Mouse (Mus musculus) ovary, postnatal 10 days (tissue): Measurements from ENCODE around the gene Sde2.
A peak's percentile ranks its signal among the peaks of the same experiment; 100 is the strongest.
"Not testable (repeated sequence)": the region's sequence is repeated elsewhere in the genome, so short reads cannot be mapped to it uniquely, and the experiment has no call there.

ENCODE experiments used
- DNase-seq: peaks from one replicate; pipeline ENCODE4 v3.0.0; 2022; ENCODE audit warnings: low spot score

Sde2 gene

DNA sequence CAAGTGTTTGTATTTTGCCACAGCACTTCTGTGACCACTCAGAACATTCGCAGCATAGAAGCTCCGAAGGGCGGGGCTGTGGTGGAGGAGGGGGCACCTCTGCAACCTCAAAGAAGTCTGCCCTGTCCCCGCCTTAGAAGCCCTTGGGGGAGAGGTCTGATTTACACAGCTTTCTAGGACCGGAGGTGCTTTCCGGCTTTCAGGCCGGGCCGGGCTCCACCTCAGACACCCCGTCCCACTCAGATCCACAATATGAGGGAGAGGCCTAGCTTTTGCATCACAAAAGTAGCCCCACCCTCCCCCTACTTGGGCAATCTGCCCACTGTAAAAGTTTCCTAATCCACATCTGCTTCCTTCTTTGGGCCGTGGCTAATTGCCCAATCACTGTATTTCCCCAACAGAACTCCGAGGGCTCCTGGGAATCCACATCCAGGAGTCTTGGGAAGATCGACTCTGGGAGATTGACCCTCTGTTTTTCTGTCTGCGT, 37.7 kb downstream of the Sde2 start:
- peak; percentile 56 for DNase-seq

DNA sequence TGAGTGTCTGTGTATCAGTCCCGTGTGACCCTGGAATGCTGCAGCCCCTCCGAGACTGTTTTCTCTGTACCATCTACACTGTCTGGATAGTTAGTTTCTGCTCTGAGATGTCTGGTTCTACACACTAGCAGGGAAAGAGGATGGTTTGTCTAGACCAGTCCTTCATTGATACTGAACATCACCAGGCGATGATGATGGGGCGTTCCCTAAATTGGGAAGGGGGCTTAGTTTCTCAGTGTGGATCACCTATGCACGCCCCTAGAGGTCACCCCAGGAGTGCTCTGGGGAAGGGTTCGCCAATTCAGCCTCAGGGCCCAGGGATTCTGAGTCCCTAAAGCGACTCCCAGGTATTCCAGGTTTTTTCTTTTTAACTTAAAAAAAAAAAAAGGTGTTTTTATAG, 38.2 kb downstream of the Sde2 start:
- no peak for DNase-seq

DNA sequence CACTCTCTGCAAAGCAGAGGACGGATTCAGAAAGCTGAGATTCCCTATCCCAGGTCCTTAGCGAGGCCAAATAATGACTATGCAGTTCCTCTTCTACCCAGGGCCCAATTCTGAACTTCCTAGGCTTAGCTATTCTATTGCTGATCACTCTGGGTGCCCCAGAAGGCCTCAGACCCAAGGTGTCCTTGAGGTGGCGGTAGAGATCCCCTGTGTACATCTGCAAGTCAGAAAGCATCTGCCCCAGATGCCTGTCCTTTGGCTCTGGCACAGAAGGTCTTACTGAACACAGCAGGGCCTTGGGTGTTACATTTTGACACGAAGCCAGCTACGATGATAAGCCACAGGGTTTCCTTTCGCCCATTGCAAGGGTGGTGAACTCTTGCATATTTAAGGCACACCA, 38.9 kb downstream of the Sde2 start:
- no peak for DNase-seq

DNA sequence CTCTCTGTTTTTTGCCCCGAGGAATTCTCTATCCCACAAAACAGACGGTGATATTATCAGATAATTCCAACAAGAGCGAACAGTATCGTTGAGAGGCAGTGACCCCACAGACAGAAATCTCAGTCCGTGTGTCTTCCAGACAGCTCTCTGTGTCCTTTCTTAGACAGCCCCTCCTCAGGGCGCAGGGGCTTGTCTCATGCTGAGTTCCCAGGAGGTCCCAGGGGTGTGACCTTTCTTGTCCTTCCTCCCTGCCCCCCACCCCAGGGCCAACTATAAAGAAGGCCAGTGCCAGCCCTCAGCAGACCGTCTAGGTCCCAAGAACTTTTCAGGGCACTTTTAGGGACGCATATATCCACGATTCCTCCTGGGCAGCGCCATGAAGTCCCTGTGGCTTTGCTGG, 41.9 kb downstream of the Sde2 start, which contains the start of gene Lefty2:
TSS of gene Lefty2 (plus strand) at position 301 of the 400 bp plus-strand sequence.
- DNase-seq = no peak

DNA sequence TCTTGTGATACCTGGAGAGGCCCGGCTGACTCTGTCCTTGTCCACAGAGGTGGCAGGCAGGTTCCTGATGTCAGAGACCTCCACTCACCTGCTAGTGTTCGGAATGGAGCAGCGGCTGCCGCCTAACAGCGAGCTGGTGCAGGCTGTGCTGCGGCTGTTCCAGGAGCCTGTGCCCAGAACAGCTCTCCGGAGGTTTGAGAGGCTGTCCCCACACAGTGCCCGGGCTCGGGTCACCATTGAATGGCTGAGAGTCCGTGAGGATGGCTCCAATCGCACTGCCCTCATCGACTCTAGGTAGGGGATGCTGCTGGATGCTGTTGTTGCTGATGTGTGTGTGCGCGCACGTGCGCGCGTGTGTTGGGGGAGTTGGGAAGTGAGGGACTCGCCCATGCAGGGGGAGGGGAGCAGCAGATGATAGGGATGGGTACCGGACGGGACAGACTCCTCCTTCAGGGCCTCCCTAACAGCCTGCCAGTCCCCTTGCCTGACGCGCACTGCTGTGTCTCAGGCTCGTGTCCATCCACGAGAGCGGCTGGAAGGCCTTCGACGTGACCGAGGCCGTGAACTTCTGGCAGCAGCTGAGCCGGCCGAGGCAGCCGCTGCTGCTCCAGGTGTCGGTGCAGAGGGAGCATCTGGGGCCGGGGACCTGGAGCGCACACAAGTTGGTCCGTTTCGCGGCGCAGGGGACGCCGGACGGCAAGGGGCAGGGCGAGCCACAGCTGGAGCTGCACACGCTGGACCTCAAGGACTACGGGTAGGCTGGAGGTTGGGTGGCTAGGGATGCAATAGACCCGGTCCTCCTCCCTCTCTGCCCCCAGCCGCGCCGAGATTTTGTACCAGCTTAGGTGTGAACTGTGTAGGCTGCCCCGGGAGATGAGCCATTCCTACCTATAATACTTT, 43.4 kb downstream of the Sde2 start:
- DNase-seq = not testable (repeated sequence)

DNA sequence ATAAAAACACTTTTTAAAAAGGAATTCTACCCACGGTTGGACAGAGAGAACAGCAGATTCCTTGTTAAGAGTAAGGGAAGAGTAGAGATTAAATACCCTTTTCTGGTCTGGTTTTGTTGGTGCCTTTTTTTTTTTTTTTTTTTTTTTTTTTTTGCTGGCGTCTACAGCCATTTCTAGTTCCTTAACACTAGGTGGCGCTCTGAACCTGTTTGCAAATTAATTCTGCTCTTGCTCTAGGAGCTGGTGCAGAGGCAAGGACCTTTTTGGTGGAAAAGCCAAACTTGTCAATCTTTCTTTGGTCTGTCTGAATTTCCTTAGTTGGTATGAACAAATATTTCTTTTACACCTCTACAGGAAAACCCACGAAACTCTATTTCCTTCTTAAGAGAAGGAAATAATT, 50.2 kb downstream of the Sde2 start:
- no peak for DNase-seq

DNA sequence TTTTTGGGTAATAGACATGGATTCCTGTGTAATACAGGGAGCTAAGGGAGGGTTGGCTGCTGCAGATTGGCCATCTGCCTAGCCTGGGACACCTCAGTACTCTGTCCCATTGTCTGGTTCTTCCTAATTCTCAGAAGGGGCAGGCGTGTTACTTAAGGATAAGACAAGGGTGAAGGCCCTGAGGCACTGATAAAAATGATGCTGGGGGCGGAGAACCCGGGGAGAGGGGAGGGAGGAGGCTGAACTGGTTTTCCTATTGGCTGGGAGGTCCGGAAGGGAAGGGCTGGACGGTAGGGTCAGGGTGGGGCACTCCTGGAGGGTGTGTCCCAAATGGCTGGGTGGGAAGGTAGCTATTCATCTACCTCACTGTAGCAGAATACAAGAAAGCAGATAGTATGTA, 52.0 kb downstream of the Sde2 start:
- DNase-seq = no peak

DNA sequence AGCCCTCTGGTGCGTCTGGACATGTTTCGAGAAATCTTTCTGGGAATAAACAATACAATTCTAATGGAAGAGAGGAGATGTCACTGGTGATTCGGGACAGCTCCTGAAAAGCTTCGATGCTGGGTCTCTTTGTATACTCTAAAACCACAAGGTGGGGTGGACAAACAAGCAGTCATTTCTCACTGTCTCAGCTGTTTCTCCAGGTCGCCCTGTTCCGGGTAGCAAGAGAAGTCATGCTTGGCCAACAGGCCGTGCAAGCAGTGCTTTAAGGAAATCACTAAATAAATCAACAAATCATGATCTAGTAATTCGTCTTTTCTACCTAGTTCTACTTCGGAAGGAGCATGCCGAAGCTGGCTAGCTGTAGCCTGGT, 52.7 kb downstream of the Sde2 start:
- no peak for DNase-seq

DNA sequence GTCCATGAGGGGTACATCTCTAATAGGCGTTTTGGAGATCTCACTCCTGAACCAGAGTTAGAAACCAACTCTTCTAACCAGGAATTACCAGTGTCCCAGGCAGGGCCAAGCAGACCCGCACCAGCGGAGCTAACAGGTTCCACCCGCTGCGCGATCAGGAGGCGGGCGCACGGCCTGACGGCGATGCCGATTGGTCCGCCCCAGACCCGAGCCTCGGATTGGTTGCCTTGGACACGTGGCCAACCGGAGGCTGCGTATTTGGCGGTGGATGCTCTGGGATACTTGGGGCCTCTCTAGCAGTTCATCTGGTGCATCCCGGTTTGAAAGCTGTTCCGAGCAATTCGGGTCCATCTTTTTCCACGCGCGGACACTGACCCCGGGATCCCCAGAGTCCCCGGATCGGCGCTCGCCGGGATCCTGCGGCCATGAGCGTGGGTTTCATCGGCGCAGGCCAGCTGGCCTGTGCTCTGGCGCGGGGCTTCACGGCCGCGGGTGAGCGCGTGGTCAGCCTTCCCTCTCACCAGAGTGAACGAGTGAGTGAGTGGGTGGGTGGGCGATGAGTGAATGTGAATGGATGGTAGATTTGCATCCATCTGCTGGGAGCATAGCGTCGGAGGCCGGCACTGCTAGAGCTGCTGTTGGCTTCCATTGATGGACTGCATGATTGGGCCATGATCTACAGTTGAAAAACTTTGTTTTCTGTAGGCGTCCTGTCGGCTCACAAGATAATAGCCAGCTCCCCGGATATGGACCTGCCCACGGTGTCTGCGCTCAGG, 53.3 kb downstream of the Sde2 start, which contains the start of gene Pycr2:
TSS of gene Pycr2 (plus strand) at position 255 of the 776 bp plus-strand sequence.
- peak; percentile 84 for DNase-seq

DNA sequence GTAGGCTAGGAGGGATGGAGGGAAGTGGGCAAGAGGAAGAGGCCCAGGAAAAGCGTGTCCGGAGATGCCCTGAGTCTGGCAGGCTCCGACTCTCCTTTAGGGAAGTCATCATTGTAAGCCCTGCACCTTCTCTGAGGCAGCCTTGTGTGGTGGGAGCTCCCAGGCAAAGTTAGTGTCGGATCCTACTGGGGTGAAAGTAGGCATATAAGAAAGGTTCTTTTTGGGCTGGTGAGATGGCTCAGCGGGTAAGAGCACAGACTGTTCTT, 53.8 kb downstream of the Sde2 start:
- no peak for DNase-seq

DNA sequence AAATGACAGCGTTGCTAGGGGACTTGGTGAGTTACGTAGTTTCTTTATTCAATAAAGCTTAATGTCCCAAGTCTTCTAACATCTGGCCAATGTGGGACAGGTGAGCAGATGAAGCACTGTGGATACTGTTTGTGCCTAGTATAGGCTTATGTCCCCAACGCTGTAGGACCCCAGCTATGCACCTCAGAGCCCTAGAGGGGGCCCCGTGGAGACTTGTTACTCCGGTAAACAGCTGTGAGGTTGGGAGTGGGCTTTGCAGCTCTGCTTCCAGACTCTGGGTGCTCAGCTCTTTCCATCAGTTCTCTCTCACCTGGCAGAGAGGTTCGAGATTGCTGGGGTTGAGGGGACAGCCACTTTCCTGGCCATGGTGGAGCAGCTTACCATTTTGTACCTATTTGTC, 54.4 kb downstream of the Sde2 start:
- no peak for DNase-seq

DNA sequence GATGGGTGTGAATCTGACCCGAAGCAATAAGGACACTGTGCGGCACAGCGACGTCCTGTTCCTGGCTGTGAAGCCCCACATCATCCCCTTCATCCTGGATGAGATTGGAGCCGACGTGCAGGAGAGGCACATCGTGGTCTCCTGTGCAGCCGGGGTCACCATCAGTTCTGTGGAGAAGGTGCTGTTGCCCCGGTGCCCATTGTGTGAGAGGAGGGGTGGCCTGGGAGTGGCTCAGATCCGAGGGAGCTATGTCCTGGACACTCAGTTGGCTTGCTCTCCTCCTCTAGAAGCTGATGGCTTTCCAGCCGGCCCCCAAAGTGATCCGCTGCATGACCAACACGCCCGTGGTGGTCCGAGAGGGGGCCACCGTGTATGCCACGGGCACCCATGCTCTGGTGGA, 54.9 kb downstream of the Sde2 start:
- DNase-seq = no peak

DNA sequence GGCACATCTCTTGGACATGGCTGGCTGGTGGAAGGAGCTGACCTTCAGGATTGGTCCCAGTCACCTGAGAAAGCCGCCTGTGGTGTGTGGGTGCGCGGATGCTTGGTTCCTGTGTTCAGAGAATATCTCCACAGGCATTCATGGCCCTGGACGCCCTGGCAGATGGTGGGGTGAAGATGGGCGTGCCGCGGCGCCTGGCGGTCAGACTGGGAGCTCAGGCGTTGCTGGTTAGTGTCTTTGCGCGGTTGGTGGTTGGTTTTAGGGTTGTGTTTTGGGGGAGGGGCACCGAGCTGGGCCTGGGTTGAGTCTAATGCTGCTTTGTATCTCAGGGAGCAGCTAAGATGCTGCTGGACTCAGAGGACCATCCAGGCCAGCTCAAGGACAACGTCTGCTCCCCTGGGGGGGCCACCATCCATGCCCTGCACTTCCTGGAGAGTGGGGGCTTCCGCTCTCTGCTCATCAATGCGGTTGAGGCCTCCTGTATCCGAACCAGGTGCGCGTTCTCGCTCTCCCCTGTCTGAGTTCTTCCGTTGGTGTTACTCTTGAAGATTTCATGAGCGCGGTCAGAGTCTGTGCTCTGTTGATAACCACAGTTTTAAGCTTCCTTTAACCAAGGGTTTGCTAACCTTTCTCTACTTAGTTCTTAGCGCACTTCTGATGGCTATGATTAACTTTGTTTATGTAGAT, 55.7 kb downstream of the Sde2 start:
- DNase-seq = no peak

DNA sequence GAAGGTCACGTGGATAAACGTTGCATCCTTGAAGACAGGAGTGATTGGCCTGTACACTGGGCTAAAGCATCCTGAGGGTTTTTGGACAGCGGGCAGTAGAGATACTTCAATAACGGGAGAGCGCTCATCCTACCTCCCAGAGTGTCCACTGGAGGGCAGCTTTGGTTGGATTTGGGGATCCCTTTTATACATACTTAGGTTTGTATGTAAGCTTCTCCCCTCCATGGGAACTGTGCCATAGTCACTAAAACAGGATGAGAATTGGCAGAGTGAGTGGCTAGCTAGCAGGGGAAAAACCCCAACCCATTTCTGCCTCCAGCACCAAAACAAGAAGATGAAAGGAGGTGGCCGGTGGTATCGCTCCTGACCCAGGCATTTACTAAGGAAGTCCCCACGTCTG, 60.2 kb downstream of the Sde2 start:
- no peak for DNase-seq

DNA sequence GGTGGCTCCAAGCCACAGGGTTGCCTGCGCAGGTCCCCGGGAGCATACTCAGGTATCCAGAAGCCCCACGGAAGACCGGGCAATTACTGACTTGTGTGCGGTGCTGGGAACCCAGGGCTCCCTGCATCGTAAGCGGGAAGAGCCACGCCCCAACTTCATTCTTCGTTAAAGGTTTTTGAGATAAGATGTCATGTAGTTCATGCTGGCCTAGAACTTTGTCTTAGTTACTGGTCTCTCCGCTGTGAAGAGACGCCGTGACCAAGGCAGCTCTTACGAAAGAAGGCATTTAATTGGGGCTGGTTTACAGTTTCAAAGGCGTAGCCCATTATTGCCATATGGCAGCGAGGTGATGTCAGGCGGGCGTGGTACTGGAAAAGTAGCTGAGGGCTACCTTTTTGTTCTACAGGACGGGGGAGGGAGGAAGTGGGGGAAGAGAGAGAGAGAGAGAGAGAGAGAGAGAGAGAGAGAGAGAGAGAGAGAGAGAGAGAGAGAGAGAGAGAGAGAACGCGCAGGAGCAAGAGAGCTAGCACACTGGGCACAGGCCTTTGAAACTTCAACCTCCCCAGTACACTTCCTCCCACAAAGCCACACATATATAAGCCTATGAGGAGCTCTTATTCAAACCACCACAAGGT, 60.8 kb downstream of the Sde2 start:
- DNase-seq = no peak

DNA sequence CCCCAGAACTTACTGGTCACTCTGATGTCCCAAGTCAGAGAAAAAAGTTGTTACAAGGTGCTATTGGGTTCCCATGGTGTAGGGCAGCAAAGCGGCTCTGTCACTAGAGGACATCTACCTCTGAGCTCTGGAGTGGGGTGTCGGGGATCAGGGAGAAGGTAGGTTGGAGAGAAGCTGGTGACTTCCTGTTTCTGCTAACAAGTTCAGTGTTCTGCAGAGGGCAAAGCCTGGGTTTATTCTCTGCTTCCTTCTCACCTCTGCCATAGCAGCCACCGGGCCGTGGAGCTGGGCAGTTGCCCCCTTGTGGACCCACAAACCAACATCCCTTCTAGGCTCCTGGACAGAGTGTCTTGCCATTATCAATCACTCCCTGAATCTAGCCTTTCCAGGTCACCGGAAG, 61.9 kb downstream of the Sde2 start:
- DNase-seq = no peak

DNA sequence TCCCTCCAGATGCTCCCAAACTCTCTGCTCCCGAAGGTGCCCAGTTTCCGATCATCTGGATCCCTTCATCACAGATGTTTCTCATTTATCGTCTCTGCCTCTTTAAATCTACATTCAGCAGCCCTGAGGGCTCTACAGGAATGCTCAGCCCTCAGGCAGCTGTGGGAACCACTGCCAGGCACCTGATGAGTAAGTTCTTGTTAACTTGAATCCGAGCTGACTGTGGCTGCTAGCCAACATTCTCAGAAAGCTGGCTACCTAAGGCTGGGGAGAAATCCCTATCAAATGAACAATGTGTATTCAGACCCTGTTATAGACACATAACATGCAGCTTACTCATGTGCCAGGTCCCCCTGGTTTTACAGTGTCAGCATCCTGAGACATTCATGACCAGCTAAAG, 62.9 kb downstream of the Sde2 start:
- DNase-seq = no peak

DNA sequence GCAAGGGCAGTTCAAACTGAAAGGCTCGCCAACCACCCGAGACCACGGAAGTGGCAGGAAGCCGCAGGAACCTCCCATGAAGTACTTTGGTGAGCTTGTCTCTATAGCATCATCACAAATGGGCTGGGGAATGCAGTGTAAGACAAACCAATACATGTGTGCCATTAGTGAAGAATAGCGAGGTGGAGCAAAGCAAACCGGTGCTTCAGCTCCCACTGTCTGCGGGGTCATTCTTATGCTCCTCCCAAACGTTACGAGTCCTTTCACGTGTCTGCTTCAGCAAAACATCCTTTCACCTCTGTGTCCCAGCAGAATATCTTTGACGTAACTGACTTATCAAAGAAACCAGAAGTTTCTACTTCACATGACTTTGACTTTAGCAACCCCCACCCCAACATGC, 65.5 kb downstream of the Sde2 start:
- DNase-seq = no peak

DNA sequence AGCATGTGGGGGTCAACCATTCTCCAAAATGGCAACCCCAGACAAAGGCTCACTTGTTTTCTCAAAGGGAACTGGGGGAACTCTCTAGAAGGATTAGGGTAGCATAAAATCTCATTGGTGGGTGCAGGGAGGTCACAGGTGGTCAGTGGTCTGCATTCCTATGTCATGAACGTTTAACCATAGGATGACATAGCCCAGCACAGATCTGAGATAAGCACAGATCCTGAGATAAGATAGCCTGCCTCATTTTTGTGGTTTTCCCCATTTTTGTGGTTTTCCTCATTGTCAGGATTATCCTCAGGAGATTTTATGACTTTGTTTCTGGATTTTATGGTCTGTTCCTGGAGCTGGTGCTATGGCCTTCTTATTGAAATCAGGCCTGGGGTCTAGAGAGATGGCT, 66.1 kb downstream of the Sde2 start:
- no peak for DNase-seq
